Mouse (Mus musculus) stomach, postnatal 0 days (tissue): ENCODE measurements around the gene Grhl3.

Source experiments
- CTCF ChIP-seq: IDR thresholded peaks from 2 replicates; pipeline ENCODE4 v1.5.1; 2016; ENCODE audit warnings: antibody characterized with exemption, low read depth, mild to moderate bottlenecking, moderate library complexity
- EP300 ChIP-seq: optimal IDR thresholded peaks from 2 replicates; pipeline ENCODE3; 2016; ENCODE audit warnings: antibody characterized with exemption

DNA sequence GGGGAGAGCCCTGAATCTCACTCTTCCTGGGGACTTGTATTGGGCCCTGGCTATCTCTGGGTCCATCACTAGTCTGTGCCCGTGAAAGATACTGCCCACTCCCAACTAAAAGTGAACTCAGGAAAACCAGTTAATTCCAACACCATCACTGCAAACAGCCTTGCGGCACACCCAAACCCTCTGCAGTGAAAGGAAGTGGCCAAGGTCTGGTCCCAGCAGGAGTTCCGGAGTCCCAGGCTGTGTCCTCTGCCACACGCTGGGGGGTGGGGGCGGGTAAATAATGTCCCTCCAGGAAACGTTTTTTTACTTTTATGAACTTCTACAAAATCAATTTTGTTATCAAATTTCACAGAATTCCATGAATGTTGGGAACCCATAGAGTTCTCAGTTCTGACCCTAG lies 6.3 kb upstream of the Grhl3 start:
- TF ChIP-seq CTCF (no peak), EP300 (no peak)
